In the genomic region with DNA sequence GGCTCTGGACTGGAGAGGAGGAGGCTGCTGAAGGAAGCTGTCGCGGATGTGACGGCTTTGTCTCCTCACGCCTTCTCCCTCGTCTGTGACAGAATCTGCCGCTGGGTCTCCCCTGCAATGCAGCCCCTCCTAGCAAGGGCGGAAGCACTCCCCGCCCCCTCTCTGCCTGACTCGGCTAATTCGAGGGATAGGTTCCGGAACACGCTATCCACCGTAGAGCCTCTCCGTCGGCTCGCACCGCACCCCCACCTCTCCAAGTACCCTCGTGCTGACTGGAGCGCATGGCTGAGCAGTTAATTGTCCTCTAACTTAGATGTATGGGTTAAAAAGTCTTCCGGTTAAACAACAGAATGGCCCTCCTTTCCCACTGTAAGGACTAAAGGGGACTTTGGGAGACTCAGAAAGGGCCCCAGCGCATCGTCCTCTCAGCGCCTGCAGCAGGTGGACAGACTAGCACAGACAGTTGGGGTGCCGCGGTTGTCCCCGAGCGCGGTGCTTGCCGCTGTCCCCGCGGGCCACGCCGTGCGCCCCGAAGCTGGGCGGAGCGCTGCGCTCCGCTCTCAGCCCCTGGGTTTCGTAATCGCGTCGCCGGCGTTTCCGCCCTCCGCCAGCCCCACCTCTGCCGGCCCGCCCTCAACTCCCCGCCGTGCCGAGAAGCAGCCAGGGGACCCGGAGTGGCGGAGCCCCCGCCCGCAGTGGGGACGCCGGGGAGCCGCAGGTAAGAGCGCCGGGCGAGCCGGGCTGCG, we compare ENCODE assay signal across 8 mouse cellular contexts. TPM values are rescaled to one million over a fixed set of nuclear protein-coding genes. Genes with fewer than 3 reads are reported as not detected.
DNase-seq lines count a peak whose midpoint lies in the region; ATAC-seq lines count a peak whose summit lies in the region.

A gene (plus strand): TSS at position 585 of the 746 bp plus-strand sequence.

- H3K4me3 ChIP-seq in hindbrain, embryonic 10.5 days = peak within 1 kb of the TSS; percentile 98
- peak within 1 kb of the TSS; percentile 95 for H3K4me3 ChIP-seq in lung, embryonic 16.5 days (ENCODE audit: low read length)

- peak; percentile 92 for ATAC-seq in lung, embryonic 16.5 days (ENCODE audit: low read depth)

- H3K4me1 ChIP-seq in hindbrain, embryonic 10.5 days (replicated peaks) = peaks cover 62% of the 10 kb centered on the region
- H3K4me1 ChIP-seq in lung, embryonic 16.5 days (replicated peaks; ENCODE audit: control insufficient read depth, insufficient read depth, low read length) = peaks cover 32% of the 10 kb centered on the region

- no peaks in the 10 kb centered on the region for H3K9me3 ChIP-seq in hindbrain, embryonic 10.5 days
- no peaks in the 10 kb centered on the region for H3K9me3 ChIP-seq in lung, embryonic 16.5 days (ENCODE audit: control insufficient read depth, low read length)

- H3K4me2 ChIP-seq in lung, embryonic 16.5 days (ENCODE audit: low read depth, low read length) = peak within 1 kb of the TSS; percentile 88

- WGBS in hindbrain, embryonic 10.5 days = under 1% methylated on average over 64 of the region's 64 CpGs
- under 1% methylated on average over 64 of the region's 64 CpGs for WGBS in lung, embryonic 16.5 days

- peaks cover 54% of the 10 kb centered on the region for H3K36me3 ChIP-seq in hindbrain, embryonic 10.5 days
- peaks cover 30% of the 10 kb centered on the region for H3K36me3 ChIP-seq in lung, embryonic 16.5 days (ENCODE audit: control insufficient read depth, insufficient read depth, low read length)

- peak; percentile 87 for DNase-seq in MN1 (ENCODE audit: low spot score)
- peak; percentile 82 for DNase-seq in cerebellum, adult 9-10 months
- DNase-seq in frontal cortex, adult 2 months (ENCODE audit: extremely low spot score in 1 of 2, low spot score in 1 of 2) = peak; percentile 84 to 93
- peak; percentile 91 for DNase-seq in hindbrain, embryonic 10.5 days (ENCODE audit: low spot score)
- DNase-seq in layer of hippocampus, adult 9-11 months = peak; percentile 92
- peak; percentile 66 for DNase-seq in ovary, postnatal 10 days (ENCODE audit: low spot score)
- DNase-seq in thymus, postnatal 0 days (ENCODE audit: low spot score) = peak; percentile 94

- no peaks in the 10 kb centered on the region for H3K27me3 ChIP-seq in hindbrain, embryonic 10.5 days (ENCODE audit: insufficient read depth, poor library complexity, severe bottlenecking)
- H3K27me3 ChIP-seq in lung, embryonic 16.5 days (ENCODE audit: control insufficient read depth, insufficient read depth, low read depth, low read length) = no peaks in the 10 kb centered on the region

- peak within 1 kb of the TSS; percentile 96 for H3K9ac ChIP-seq in lung, embryonic 16.5 days (ENCODE audit: low read length)

- peak within 1 kb of the TSS; percentile 98 for H3K27ac ChIP-seq in hindbrain, embryonic 10.5 days
- peak within 1 kb of the TSS; percentile 99 for H3K27ac ChIP-seq in lung, embryonic 16.5 days (ENCODE audit: low read length)

RNA-seq across cellular contexts. Expression of the gene that starts here (rescaled TPM):
- 62.5 and 63.5 TPM in 2 replicates for polyA plus RNA-seq in frontal cortex, adult 2 months (2012; rRNA removed)
- 99.6 and 111 TPM in 2 replicates for polyA plus RNA-seq in hindbrain, embryonic 10.5 days (2016; fragmentation: Nextera tagmentation; extraction: Ambion mirVana)
- 118 and 123 TPM in 2 replicates for polyA plus RNA-seq in lung, embryonic 16.5 days (2015; fragmentation: Nextera tagmentation; extraction: Ambion mirVana)
- polyA plus RNA-seq in thymus, postnatal 0 days (2015; fragmentation: Nextera tagmentation; extraction: Ambion mirVana) = 167 and 178 TPM in 2 replicates

Comparison
In these comparisons a context has a peak if more than half of its experiments do, and no peak if none do; other contexts are left out.
1. Peak in every context shown above with its lines: DNase-seq, ATAC-seq, H3K4me3 ChIP-seq and H3K27ac ChIP-seq.